Mouse (Mus musculus) megakaryocyte progenitor cell, adult 5-6 weeks (primary cell): ENCODE results near the gene Ttll7. TPM values are rescaled to one million over a fixed set of nuclear protein-coding genes. Genes with fewer than 3 reads are reported as not detected.

ENCODE experiments used
- ATAC-seq: replicated peaks from 2 replicates; pipeline ENCODE4 v1.8.0; 2016; ENCODE audit warnings: mild to moderate bottlenecking, moderate TSS enrichment, inconsistent platforms; ENCODE audit not compliant: poor library complexity
- total RNA-seq, 2 experiments: library from RNA; stranded (forward) in 1 of 2; stranded (reverse) in 1 of 2; fragments of 157-497, 149-512 nt in 1 of 2; fragments of 200-1000 nt in 1 of 2; gene quantifications; 2 replicates each; pipeline versions ENCODE4 v1.2.3 to v1.2.4; 2015 to 2017

The Ttll7 gene
- total RNA-seq, 2 experiments from 2014 or later, result 0.49 TPM; not detected in 1

DNA sequence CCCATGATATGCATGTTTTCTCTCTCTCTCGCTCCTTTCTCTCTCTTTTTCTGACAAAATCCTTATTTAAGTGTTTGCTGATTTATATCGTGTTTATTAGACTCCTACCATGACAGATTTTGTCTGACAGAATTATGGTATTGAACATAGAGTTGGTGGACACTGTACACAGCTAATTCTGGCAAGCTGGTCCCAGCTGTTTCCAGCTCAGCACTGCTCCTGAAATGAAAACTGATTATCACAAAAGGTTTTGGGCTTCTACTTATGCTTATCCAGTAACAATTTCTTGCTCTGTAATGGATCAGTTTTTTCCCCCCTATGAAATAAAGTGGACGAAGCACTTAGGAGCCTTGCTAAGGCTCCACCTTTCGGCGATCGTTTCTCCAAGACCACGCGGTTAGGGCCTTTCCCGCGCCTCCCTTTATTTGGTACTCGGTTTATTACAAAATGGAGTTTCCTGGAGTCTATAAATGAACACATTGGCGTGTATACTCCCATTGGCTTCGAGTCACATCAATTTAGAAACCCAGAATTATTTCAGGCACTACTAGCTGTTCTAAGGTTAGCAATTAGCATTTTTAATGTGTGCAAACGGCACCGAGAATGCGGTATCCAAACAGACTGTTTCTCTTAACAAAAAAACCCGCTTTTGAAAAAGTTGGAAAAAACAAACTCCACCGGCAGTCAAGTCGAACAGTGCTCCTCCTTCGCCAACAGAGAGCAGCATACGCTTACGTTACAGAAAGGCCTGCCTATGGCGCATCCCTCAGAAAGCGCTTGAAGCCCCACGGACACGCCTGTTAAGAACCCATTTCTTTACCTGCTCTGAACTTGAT is 141.9 kb downstream of the Ttll7 start:
- peak; percentile 99 for ATAC-seq

DNA sequence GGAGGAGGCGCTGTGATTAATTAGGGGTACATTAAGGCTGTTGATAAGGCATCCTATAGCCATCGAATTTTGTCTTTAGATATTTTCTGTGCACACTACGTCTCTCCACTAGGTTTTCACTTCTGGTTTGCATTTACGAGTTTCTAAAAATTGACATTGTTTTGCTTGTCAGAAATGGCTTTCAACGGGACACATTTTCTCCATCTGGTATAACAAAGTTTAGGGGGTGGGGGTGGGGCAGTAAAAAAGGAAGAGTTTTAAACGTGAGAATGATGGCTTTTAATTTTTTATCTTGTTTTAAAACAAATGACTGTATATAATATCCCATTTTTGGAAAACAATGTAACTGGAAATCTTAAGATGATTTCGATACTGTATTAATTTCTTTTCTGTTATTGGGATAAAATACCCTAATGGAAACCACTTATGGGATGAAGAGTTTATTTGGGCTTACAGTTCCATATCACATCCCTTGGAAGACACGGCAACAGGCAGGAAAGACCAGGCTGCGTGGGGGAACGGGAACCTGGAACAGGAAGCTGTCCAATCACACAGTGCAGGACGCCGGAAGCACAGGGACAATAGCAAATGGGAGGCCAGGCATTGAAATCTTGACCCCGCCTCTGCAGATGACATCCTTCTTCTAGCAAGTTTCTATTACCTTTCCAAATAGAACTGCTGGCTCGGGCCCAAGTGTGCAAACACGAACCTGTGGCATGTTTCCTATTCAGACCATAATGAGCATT is 142.7 kb downstream of the Ttll7 start:
- ATAC-seq, result no peak

DNA sequence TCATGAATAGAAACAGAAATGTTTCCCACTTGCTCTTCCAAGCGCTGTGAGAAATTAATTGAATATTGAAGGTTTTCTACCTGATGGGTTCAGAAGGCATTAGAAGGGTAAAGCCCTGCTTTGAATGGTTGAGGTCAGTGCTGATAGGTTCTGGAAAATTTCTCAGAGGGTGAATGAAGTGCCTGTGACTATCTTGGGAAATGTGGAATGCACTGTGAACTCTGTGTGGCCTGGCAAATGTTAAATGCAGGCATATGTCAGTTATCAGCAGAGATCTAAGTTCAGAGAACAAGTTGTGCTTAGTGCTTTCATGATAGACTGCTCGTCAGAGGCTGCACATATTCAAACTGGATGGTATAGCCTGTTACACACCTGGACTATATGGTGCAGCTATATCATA is 147.0 kb downstream of the Ttll7 start:
- no peak for ATAC-seq

- ATAC-seq, result peak; percentile 73
These were observed 148.8 kb downstream of the Ttll7 start for GRCm38 (mm10) chr3:147000963-147001362.

GRCm38 (mm10) chr3:147001557-147001956 is 149.4 kb downstream of the Ttll7 start:
- no peak for ATAC-seq

DNA sequence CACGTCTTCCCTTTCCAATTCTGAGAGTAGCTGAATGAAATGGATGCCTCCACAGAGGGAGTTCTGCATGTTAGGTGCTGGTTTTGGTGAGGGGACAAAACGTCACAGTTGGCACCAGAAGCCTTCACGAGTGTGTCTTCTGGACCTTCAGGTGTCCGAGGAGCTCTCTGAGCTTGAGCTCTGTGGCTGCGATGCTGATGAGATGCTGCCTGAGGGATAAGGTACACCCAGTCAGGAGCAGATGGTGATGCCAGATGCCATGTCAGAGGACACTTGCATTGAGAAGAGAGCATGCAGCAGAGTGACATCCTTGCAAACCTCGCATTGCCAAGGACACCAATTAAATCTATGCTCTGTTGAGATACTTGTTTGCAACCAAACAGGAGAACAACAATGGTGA is 164.3 kb downstream of the Ttll7 start:
- ATAC-seq, result no peak

DNA sequence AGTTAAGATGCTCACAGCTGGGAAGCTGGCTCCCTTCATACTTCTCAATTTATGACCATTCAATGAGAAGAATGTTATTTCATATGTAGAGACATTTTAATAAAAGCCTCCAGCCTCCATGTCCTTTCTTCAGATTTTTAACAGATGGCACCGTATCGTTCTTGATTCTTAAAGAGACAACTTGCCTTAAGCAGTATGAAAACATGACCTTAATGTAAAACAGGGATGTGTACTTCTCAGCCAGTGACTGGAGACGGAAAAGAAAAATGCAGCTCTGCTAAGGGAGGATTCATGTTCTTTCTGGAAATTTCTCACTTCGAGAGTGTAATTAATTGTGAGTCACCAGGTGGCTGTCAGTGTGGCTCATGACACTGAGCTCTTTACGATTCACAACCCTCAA is 167.3 kb downstream of the Ttll7 start:
- ATAC-seq, result no peak

GRCm38 (mm10) chr3:147026248-147026647 is 174.1 kb downstream of the Ttll7 start:
- no peak for ATAC-seq

- ATAC-seq, result no peak
These were observed 176.2 kb downstream of the Ttll7 start for GRCm38 (mm10) chr3:147028382-147028781.

- no peak for ATAC-seq
These were observed 177.6 kb downstream of the Ttll7 start for GRCm38 (mm10) chr3:147029718-147030117.

GRCm38 (mm10) chr3:147030266-147030880 is 178.2 kb downstream of the Ttll7 start:
- ATAC-seq, result no peak

Other genes with a start within 250 kb of the Ttll7 start
- gene Dnase2b, start 236.8 kb upstream of the Ttll7 start, total RNA-seq (2015), result not detected in 2 replicates
- 0.14 TPM in 1 of 2 replicates, not detected in the other for gene Dnase2b, start 236.8 kb upstream of the Ttll7 start, total RNA-seq (2017)
- not detected in 2 replicates for gene 4930503B20Rik, start 201.1 kb upstream of the Ttll7 start, total RNA-seq (2015)
- gene 4930503B20Rik, start 201.1 kb upstream of the Ttll7 start, total RNA-seq (2017), result 0.34 TPM in 1 of 2 replicates, not detected in the other
- gene Samd13, start 166.8 kb upstream of the Ttll7 start, total RNA-seq (2015), result 1.1 and 1.2 TPM in 2 replicates
- gene Samd13, start 166.8 kb upstream of the Ttll7 start, total RNA-seq (2017), result 0.96 and 1.5 TPM in 2 replicates
- gene Prkacb, start 39.4 kb upstream of the Ttll7 start, total RNA-seq (2015), result 67.8 and 72.9 TPM in 2 replicates
- 60.8 and 75.2 TPM in 2 replicates for gene Prkacb, start 39.4 kb upstream of the Ttll7 start, total RNA-seq (2017)